ENCODE assay signal across 12 mouse cellular contexts in the genomic region with DNA sequence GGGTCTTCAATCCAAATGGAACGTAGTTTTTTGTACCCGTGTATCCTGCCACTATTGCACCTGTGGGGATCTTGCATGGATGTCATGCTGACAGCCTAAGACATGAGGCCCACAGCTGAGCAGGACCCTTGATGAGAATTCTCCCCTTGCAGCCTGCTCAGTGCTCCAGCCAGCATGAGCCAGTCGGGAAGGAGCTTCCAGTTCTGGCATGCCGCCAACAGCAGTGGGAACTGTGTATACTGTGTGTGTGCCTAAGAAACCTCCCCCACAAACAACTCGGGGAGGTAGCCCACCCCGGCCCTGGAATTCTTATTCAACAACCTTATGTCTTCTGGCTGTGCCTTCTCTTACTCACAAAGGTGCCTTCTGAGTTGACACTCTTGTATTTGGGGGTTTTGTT. TPM values are rescaled to one million over a fixed set of nuclear protein-coding genes. Genes with fewer than 3 reads are reported as not detected.
DNase-seq lines count a peak whose midpoint lies in the region; ATAC-seq and TF ChIP-seq lines count a peak whose summit lies in the region.
"Had no signal": no experiment of that assay in that cellular context is flagged by ENCODE, and none has a peak within 500 bp of the region (broad histone marks: within the 10 kb centered on the region; RNA-seq: fewer than 3 reads in every experiment).

No protein-coding gene starts in this region.

- no peaks in the 10 kb centered on the region for H3K27me3 ChIP-seq in intestine, embryonic 14.5 days (replicated peaks; ENCODE audit: control insufficient read depth, insufficient read depth, low read length)
- H3K27me3 ChIP-seq in intestine, postnatal 0 days (replicated peaks; ENCODE audit: control insufficient read depth, insufficient read depth, low read length), result no peaks in the 10 kb centered on the region
- H3K27me3 ChIP-seq in neural tube, embryonic 13.5 days, result no peaks in the 10 kb centered on the region
- H3K27me3 ChIP-seq: embryonic facial prominence, embryonic 15.5 days had no signal

- 56% methylated on average over 6 of the region's 6 CpGs for WGBS in intestine, embryonic 14.5 days
- WGBS in intestine, postnatal 0 days, result 57% methylated on average over 6 of the region's 6 CpGs
- 68% methylated on average over 6 of the region's 6 CpGs for WGBS in neural tube, embryonic 13.5 days

- no peaks in the 10 kb centered on the region for H3K9me3 ChIP-seq in intestine, embryonic 14.5 days (ENCODE audit: control insufficient read depth, low read length)
- H3K9me3 ChIP-seq in intestine, postnatal 0 days (ENCODE audit: control insufficient read depth), result no peaks in the 10 kb centered on the region
- H3K9me3 ChIP-seq in neural tube, embryonic 13.5 days, result no peaks in the 10 kb centered on the region
- H3K9me3 ChIP-seq: embryonic facial prominence, embryonic 15.5 days; midbrain, embryonic 10.5 days had no signal

- no peak for TF ChIP-seq CTCF in intestine, postnatal 0 days (IDR thresholded peaks at IDR 0.05; ENCODE audit: low read depth)

- peak; percentile 40 to 49 for DNase-seq in cerebellum, adult 18-20 months
- DNase-seq in cerebellum, adult 8-10 months, result no peak
- DNase-seq in intestine, embryonic 14.5 days (ENCODE audit: low spot score), result no peak
- DNase-seq in neural tube, embryonic 10.5 days (ENCODE audit: extremely low spot score, low spot score), result no peak
- DNase-seq in lung, postnatal 4 days, result peak; percentile 47 to 53
- DNase-seq in urinary bladder, postnatal 10 days (ENCODE audit: low spot score), result no peak
- DNase-seq: layer of hippocampus, postnatal 36 days had no signal

- H3K4me3 ChIP-seq in intestine, embryonic 14.5 days (ENCODE audit: low read depth, low read length), result no peak overlapping the region
- H3K4me3 ChIP-seq in intestine, postnatal 0 days (ENCODE audit: low read depth, low read length), result no peak overlapping the region
- H3K4me3 ChIP-seq in neural tube, embryonic 13.5 days, result no peak overlapping the region
- H3K4me3 ChIP-seq: embryonic facial prominence, embryonic 15.5 days; midbrain, embryonic 10.5 days had no signal

- peaks cover 9% of the 10 kb centered on the region for H3K36me3 ChIP-seq in intestine, embryonic 14.5 days (ENCODE audit: control insufficient read depth, insufficient read depth, low read length)
- peaks cover 33% of the 10 kb centered on the region for H3K36me3 ChIP-seq in intestine, postnatal 0 days (ENCODE audit: control insufficient read depth, insufficient read depth)
- peaks cover 23% of the 10 kb centered on the region for H3K36me3 ChIP-seq in neural tube, embryonic 13.5 days

- H3K27ac ChIP-seq in intestine, embryonic 14.5 days (ENCODE audit: low read depth), result no peak overlapping the region
- no peak overlapping the region for H3K27ac ChIP-seq in intestine, postnatal 0 days (ENCODE audit: low read depth, low read length)
- no peak overlapping the region for H3K27ac ChIP-seq in neural tube, embryonic 13.5 days (replicated peaks)
- H3K27ac ChIP-seq: embryonic facial prominence, embryonic 15.5 days; midbrain, embryonic 10.5 days had no signal

- ATAC-seq in intestine, embryonic 14.5 days (replicated peaks; ENCODE audit: low FRiP score, low TSS enrichment, low read depth), result 0 out of 2 replicates have a peak, but pooled peaks have one; percentile 53
- ATAC-seq in intestine, postnatal 0 days, result no peak
- ATAC-seq in neural tube, embryonic 13.5 days (ENCODE audit: low read depth), result peak; percentile 65; the same call in 1 of the 2 replicates
- ATAC-seq: activated CD4-positive, CD25-positive, alpha-beta regulatory T cell, adult 4 months had no signal

- H3K4me2 ChIP-seq in intestine, embryonic 14.5 days (ENCODE audit: low read length), result no peak overlapping the region
- H3K4me2 ChIP-seq in intestine, postnatal 0 days (replicated peaks; ENCODE audit: low read depth), result no peak overlapping the region
- H3K4me2 ChIP-seq in neural tube, embryonic 13.5 days, result no peak overlapping the region
- H3K4me2 ChIP-seq: embryonic facial prominence, embryonic 15.5 days had no signal

- H3K4me1 ChIP-seq in intestine, embryonic 14.5 days (replicated peaks; ENCODE audit: control insufficient read depth, insufficient read depth, low read length), result 0 out of 2 replicates have a peak, but pooled peaks cover 3% of the 10 kb centered on the region
- H3K4me1 ChIP-seq in intestine, postnatal 0 days (replicated peaks; ENCODE audit: control insufficient read depth, insufficient read depth, low read length), result no peaks in the 10 kb centered on the region
- 0 out of 2 replicates have a peak, but pooled peaks cover 11% of the 10 kb centered on the region for H3K4me1 ChIP-seq in neural tube, embryonic 13.5 days (replicated peaks)
- H3K4me1 ChIP-seq: embryonic facial prominence, embryonic 15.5 days had no signal

- H3K9ac ChIP-seq in intestine, embryonic 14.5 days (ENCODE audit: low read length), result no peak overlapping the region
- H3K9ac ChIP-seq in intestine, postnatal 0 days (ENCODE audit: low read depth, low read length), result no peak overlapping the region
- H3K9ac ChIP-seq in neural tube, embryonic 13.5 days, result no peak overlapping the region
- H3K9ac ChIP-seq: embryonic facial prominence, embryonic 15.5 days had no signal

RNA-seq across cellular contexts. Expression of a gene that starts 20.4 kb away (rescaled TPM):
- 28.9 and 29.1 TPM in 2 replicates for polyA plus RNA-seq in intestine, embryonic 14.5 days (2014; fragmentation: Nextera tagmentation; extraction: Ambion mirVana)
- 11.3 and 12.2 TPM in 2 replicates for polyA plus RNA-seq in intestine, postnatal 0 days (2015; fragmentation: Nextera tagmentation; extraction: Ambion mirVana)
- polyA plus RNA-seq in neural tube, embryonic 13.5 days (2015; fragmentation: Nextera tagmentation; extraction: Ambion mirVana), result 19.2 and 20.2 TPM in 2 replicates

RNA-seq across cellular contexts. Expression of a gene that starts 21.7 kb away (rescaled TPM):
- 59.5 and 62.2 TPM in 2 replicates for polyA plus RNA-seq in intestine, embryonic 14.5 days (2014; fragmentation: Nextera tagmentation; extraction: Ambion mirVana)
- polyA plus RNA-seq in intestine, postnatal 0 days (2015; fragmentation: Nextera tagmentation; extraction: Ambion mirVana), result 60.3 and 70.4 TPM in 2 replicates
- 39.4 and 41.2 TPM in 2 replicates for polyA plus RNA-seq in neural tube, embryonic 13.5 days (2015; fragmentation: Nextera tagmentation; extraction: Ambion mirVana)

RNA-seq across cellular contexts. Expression of a gene that starts 43.4 kb away (rescaled TPM):
- 1.6 and 1.8 TPM in 2 replicates for polyA plus RNA-seq in intestine, embryonic 14.5 days (2014; fragmentation: Nextera tagmentation; extraction: Ambion mirVana)
- polyA plus RNA-seq in intestine, postnatal 0 days (2015; fragmentation: Nextera tagmentation; extraction: Ambion mirVana), result 1.7 and 1.9 TPM in 2 replicates
- 3.8 TPM in 2 replicates for polyA plus RNA-seq in neural tube, embryonic 13.5 days (2015; fragmentation: Nextera tagmentation; extraction: Ambion mirVana)

RNA-seq across cellular contexts. Expression of a gene that starts 43.8 kb away (rescaled TPM):
- polyA plus RNA-seq in intestine, embryonic 14.5 days (2014; fragmentation: Nextera tagmentation; extraction: Ambion mirVana), result 16.3 and 19.4 TPM in 2 replicates
- polyA plus RNA-seq in intestine, postnatal 0 days (2015; fragmentation: Nextera tagmentation; extraction: Ambion mirVana), result 29.6 and 35.1 TPM in 2 replicates
- 52.8 and 61.4 TPM in 2 replicates for polyA plus RNA-seq in neural tube, embryonic 13.5 days (2015; fragmentation: Nextera tagmentation; extraction: Ambion mirVana)

RNA-seq across cellular contexts. Expression of a gene that starts 57.8 kb away (rescaled TPM):
- 110 and 113 TPM in 2 replicates for polyA plus RNA-seq in intestine, embryonic 14.5 days (2014; fragmentation: Nextera tagmentation; extraction: Ambion mirVana)
- 40.9 and 41.7 TPM in 2 replicates for polyA plus RNA-seq in intestine, postnatal 0 days (2015; fragmentation: Nextera tagmentation; extraction: Ambion mirVana)
- polyA plus RNA-seq in neural tube, embryonic 13.5 days (2015; fragmentation: Nextera tagmentation; extraction: Ambion mirVana), result 92.5 and 99.3 TPM in 2 replicates

Comparison
In these comparisons a context has a peak if more than half of its experiments do, and no peak if none do; other contexts are left out.
1. DNase-seq: peak in cerebellum, adult 18-20 months (2 of 2) and lung, postnatal 4 days (2 of 2); none in cerebellum, adult 8-10 months (single experiment), intestine, embryonic 14.5 days (single experiment), neural tube, embryonic 10.5 days (single experiment) and urinary bladder, postnatal 10 days (single experiment).